Mouse (Mus musculus): ENCODE measurements around the gene Olfr1418.

Olfr1418 gene

GRCm38 (mm10) chr19:11810856-11811255, 50.0 kb downstream of the Olfr1418 start:
- no peak for DNase-seq (ENCODE audit: low spot score)

DNA sequence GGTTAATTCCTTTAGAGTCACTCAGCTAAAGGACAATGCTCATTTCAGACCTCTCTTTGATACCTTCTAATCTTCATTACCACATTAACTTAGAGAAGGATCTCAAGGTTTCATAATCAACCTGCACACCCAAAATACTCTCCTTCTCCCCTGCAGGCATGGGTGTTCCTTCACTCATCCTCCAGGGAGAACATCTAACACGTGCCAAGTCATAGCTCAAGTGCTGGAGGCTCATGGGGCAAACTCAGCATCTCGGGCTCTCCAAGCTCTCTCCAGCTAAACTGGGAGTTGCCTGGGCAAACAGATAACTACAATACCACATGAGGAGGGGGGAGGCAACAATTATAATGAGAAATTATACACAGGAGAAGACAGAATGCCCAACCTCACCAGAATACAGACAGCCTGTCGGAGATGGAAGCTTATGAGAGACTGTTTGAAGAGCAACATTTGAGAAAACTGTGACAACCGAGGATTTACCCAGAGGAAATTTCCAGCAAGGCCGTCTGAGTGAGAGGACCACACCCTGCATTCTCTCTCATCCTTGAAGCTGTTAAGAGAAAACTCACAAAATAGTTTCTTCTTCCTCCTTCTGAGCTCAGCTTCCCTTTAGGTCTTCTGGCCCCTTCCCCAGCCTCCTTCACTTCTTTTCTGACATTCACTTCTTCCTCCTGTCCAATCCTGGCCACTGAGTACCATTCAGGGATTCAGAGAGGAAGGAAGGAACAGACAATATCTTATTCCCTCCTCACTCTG, 50.7 kb downstream of the Olfr1418 start:
- no peak for DNase-seq (ENCODE audit: low spot score)

- no peak for DNase-seq (ENCODE audit: low spot score)
Measured at GRCm38 (mm10) chr19:11808452-11808851, 52.4 kb downstream of the Olfr1418 start.

GRCm38 (mm10) chr19:11807822-11808221, 53.0 kb downstream of the Olfr1418 start:
- DNase-seq (ENCODE audit: low spot score) = no peak

DNA sequence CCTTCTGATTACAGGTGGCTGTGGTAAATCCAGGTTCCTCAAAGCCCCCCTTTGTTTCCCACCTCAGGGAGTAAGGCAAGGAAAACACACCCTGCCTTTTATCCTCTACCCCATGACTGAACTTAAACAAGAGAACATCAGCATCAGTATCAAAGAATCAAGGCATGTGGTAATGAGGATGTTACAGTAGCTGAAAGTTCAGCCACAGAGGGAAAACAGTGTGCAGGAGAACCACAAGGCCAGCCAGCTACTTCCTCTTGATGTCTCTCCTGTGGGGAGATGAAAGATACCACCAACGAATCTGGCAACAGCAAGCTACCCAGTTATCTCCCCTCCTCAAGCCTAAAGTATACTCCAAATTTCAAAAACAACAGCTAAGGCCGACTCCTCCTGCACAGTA, 53.6 kb downstream of the Olfr1418 start:
- no peak for DNase-seq (ENCODE audit: low spot score)

- DNase-seq (ENCODE audit: low spot score) = no peak
Measured at GRCm38 (mm10) chr19:11804423-11804822, 56.4 kb downstream of the Olfr1418 start.
